Mouse (Mus musculus) megakaryocyte, embryonic 14.5 days (primary cell): Measurements from ENCODE around the gene Slc12a8.

ENCODE experiments used
- FLI1 ChIP-seq: IDR thresholded peaks from 2 replicates; pipeline ENCODE4 v1.6.1; 2012; ENCODE audit warnings: low read length, inconsistent platforms, mixed read lengths
- GATA1 ChIP-seq: IDR thresholded peaks from 3 replicates; pipeline ENCODE4 v1.6.1; 2012; ENCODE audit warnings: mixed read lengths, low read length, inconsistent platforms, borderline replicate concordance

- TF ChIP-seq GATA1, result no peak
- TF ChIP-seq FLI1, result no peak
Observed at GRCm38 (mm10) chr16:33584455-33585082, 67.4 kb downstream of the Slc12a8 start.
